Mouse (Mus musculus) mesoderm, embryonic 11.5 days (tissue): ENCODE results near the gene Gpx2.
A peak's percentile ranks its signal among the peaks of the same experiment; 100 is the strongest.
"Not testable (repeated sequence)": the region's sequence is repeated elsewhere in the genome, so short reads cannot be mapped to it uniquely, and the experiment has no call there.

Source experiments
- DNase-seq: peaks from one replicate; pipeline ENCODE4 v3.0.0-alpha.2; 2012; ENCODE audit warnings: low read depth, low spot score

The Gpx2 gene

GRCm38 (mm10) chr12:76805056-76805811 is 9.9 kb upstream of the Gpx2 start:
- DNase-seq, result no peak

DNA sequence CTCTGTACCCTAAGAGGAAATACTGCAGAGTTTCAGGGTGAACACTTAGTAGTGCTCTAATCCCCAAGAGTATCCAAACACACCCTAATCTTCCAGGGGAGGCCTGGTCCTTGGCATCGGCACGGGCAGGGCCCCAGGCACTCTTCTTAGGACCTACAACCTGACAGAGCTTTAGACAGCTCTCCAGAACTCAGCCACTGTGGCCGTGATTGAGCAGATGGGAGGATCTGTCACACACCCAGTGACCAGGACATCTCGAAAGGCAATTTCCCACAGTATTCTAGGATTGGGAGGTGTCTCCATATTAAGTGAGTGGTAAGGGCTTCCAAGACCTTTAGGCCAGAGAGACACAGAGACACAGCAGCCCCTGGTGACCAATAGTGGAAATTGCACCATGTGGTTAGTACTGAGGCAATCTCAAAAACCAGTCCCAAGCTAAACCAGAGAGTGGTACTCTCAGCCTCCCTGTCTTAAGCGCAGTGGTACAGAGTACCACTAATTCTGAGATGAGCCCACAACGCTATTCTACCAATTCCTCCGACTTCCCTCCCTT is 8.4 kb upstream of the Gpx2 start:
- DNase-seq, result peak; percentile 59

GRCm38 (mm10) chr12:76803028-76803427 is 7.7 kb upstream of the Gpx2 start:
- no peak for DNase-seq

DNA sequence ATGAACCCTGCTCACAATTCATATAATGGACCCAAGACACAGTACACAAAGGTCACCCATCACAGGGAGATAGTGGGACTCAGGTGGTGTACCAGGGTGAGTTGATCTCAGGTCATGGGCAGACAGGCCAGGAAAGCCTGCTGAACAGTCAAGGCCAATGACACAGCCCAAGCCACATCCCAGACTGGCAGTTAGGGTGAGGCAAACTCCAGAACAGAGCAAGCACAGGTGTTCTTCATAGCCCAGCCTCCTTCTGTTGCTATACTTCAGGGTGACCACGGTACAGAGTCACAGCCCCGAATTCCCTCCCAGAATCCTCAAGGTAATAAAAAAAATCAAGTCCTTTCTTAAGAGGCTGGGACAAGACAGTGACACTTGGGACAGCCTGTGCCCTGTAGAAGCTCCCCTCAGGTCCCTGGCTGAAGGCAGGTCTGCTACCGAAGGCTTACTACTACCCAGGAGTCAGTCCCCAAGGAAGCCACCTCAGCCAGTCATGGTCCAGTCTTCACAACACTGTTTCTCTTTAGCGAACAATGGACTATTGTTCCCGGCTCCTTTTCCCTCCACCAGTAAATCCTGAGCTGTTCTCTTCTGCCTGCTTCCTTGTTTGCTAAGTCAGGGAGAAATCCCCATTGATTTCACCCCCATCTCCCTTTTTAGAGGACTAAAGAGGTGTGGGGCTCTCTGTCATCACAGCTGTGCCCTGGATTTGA is 2.8 kb upstream of the Gpx2 start:
- no peak for DNase-seq

GRCm38 (mm10) chr12:76796938-76797539 is 1.7 kb upstream of the Gpx2 start:
- no peak for DNase-seq

DNA sequence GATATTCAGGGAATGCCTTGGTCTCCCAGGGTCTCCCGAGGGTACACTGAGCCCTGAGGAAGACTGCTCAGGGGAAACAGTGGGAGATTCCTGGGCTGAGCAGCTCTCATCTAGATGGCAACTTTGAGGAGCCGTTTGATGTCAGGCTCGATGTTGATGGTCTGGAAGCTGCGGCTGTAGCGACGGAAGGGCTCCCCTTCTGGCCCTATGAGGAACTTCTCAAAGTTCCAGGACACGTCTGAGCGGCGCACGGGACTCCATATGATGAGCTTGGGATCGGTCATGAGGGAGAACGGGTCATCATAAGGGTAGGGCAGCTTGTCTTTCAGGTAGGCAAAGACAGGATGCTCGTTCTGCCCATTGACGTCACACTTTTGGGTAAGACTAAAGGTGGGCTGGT is 2.8 kb downstream of the Gpx2 start:
- DNase-seq, result not testable (repeated sequence)

- DNase-seq, result no peak
Measured at GRCm38 (mm10) chr12:76790446-76791084, 4.8 kb downstream of the Gpx2 start.

GRCm38 (mm10) chr12:76784056-76784619 is 11.2 kb downstream of the Gpx2 start:
- DNase-seq, result no peak

DNA sequence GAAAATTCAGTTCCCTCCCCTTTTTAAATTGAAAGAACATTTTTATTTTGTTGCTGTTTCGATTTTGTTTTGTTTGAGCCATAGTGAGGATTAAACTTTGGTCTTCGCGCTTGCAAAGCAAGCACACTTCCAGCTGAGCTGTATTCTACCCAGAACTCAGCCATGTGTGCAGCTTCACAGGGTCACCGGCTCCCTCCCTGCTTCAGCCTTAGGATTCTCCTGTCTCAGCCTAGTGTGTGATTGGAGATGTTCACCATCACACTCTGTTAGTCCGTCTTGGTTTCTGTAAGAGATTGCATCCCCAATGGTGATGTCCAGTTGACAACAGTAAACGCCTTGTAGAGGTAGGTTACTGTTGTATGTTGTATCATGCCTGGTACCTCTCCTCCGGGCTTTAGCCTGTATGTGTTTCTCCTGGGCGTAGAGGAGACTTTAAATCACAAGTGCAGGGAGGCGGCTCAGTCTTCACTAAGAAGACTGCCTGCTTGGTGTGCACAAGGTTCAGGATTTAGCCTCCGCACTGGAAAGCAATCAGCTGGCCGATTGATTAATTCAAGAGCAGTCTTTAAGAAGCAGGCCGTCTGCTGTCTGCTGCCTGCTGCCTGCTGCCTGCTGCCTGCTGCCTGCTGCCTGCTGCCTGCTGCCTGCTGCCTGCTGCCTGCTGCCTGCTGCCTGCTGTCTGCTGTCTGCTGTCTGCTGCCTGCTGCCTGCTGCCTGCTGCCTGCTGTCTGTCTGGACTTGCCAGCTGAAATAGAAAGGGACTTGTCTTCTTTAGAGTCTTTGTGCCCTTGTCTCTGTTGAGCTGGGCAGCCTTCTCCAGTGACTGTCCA is 14.5 kb downstream of the Gpx2 start:
- DNase-seq, result no peak

- DNase-seq, result no peak
Measured at GRCm38 (mm10) chr12:76779951-76780350, 15.4 kb downstream of the Gpx2 start.

- no peak for DNase-seq
Measured at GRCm38 (mm10) chr12:76778305-76779083, 16.9 kb downstream of the Gpx2 start.

GRCm38 (mm10) chr12:76777845-76778244 is 17.5 kb downstream of the Gpx2 start:
- no peak for DNase-seq

- DNase-seq, result no peak
Measured at GRCm38 (mm10) chr12:76776898-76777297, 18.5 kb downstream of the Gpx2 start.

DNA sequence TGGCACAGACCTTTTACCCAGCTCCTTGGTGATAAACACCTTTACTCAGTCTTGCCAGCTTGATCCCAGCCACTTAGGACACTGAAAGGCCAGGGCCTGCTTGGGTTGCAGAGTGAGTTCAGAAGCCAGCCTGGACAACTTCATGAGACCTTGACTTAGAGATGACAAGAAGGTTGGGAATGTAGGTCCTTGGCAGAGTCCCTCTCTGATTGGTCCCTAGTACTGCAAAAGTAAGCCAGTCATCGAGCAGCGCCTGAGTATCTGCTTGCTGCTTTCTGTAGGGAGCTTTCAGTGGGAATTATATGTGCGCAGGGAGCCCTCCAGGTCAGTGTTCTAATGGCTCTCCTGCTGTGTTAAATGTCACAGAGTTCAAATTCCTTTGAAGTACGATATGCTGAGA is 20.2 kb downstream of the Gpx2 start:
- DNase-seq, result no peak

- DNase-seq, result no peak
Measured at GRCm38 (mm10) chr12:76774652-76775051, 20.7 kb downstream of the Gpx2 start.

DNA sequence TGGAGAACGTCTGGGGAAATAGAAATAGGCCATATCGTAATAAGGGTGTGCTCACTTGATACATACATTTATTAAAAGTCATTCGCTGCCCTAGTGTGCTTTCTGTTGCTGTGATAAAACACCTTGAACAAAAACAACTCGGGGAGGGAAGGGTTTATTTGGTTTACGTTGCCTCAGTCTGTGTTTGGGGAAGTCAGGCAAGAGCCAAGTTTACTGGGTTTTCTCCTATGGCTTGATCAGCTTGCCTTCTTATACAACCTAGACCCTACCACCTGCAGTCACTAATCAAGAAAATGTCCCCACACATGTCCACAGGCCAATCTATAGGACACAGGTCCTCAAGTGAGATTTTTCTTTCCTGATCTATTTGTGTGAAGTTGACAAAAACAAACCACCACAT is 23.8 kb downstream of the Gpx2 start:
- DNase-seq, result no peak

DNA sequence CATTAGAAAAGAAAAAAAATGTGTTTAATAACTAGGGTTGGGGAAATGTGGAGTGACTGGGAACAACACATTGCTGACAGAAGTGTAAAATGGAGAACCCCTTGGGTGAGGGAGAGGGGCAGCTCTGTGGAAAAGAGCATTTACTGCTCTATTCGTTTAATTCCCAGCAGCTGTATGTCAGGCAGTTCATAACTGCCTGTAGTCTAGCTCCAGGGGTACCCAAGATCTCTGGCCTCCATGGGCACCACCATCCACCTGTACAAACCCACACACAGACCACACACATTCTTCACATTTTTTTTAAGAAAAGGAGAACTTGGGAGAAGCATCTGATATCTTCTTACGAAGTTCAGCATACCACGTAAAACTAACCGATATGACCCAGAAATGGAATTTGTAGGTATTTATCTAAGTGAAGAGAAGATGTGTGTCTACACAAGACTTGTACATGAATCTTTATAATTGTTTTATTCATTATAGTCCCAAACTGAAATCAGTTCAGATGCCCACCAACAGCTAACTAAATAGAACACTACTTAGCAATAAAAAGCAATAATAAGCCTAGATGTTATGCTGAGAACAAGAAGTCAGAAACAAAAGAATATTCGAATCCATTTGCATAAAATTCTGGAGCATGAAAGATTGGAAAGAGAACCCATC is 24.4 kb downstream of the Gpx2 start:
- no peak for DNase-seq

DNA sequence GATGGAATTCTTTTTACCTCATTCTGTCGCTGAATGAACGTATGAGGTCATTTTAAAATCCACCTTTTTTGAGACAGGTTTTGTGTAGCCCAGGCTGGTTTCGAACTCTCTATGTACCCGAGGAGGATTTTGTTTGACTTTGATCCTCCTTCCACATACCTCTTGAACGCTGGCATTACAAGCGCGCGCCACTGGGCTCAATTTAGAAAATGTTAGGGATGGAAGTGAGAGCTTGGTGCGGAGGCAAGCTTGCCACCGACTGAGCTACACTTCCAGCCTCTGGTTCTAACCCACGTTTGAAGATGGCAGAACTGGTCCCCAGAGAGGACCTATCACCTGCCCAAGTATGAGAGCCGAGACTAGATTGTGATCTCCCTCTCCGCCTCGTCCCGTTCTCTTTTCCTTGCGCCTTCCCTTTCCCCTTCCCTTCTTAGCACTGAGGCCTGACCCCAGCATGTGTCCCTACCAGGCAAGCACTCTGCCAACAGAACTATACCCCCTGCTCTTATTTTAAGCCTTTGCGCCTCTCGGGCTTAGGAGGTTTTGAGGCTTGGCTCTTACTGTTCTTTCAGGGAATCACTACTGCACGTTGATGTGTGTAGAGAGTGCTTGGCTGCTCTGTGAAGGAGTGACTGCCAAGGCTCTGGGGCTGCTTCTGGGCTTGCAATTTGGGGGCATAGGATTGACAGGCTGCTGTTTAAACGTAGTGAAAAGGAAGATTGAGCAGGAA is 29.3 kb downstream of the Gpx2 start:
- no peak for DNase-seq

- peak; percentile 97 for DNase-seq
Measured at GRCm38 (mm10) chr12:76765354-76765851, 30.0 kb downstream of the Gpx2 start, which contains the start of the genes Churc1 and Fntb. Churc1 (plus strand) TSS chr12:76765538. Fntb (plus strand) TSS chr12:76765589.
